Mouse (Mus musculus): ENCODE measurements around the gene Phldb2. TPM values are rescaled to one million over a fixed set of nuclear protein-coding genes. Genes with fewer than 3 reads are reported as not detected.

Gene Phldb2
- total RNA-seq, 2 experiments from 2014 or later: 8.0 to 8.5 TPM

- DNase-seq (ENCODE audit: low spot score in 2 of 2): no peak
Measured at GRCm38 (mm10) chr16:45842440-45842839, 111.0 kb downstream of the Phldb2 start.

- DNase-seq (ENCODE audit: low spot score in 2 of 2): no peak
Measured at GRCm38 (mm10) chr16:45841806-45842205, 111.6 kb downstream of the Phldb2 start.

GRCm38 (mm10) chr16:45841016-45841415 lies 112.4 kb downstream of the Phldb2 start:
- DNase-seq (ENCODE audit: low spot score in 2 of 2): no peak

- DNase-seq (ENCODE audit: low spot score in 2 of 2): no peak
Measured at GRCm38 (mm10) chr16:45837541-45838342, 115.7 kb downstream of the Phldb2 start.

- no peak for DNase-seq (ENCODE audit: low spot score in 2 of 2)
Measured at GRCm38 (mm10) chr16:45832747-45833108, 120.7 kb downstream of the Phldb2 start.

GRCm38 (mm10) chr16:45832061-45832746 lies 121.2 kb downstream of the Phldb2 start:
- no peak for DNase-seq (ENCODE audit: low spot score in 2 of 2)

GRCm38 (mm10) chr16:45831094-45831872 lies 122.1 kb downstream of the Phldb2 start:
- no peak for DNase-seq (ENCODE audit: low spot score in 2 of 2)

- no peak for DNase-seq (ENCODE audit: low spot score in 2 of 2)
Measured at GRCm38 (mm10) chr16:45830096-45830866, 123.1 kb downstream of the Phldb2 start.

GRCm38 (mm10) chr16:45825309-45825708 lies 128.1 kb downstream of the Phldb2 start:
- DNase-seq (ENCODE audit: low spot score in 2 of 2): no peak

- no peak for DNase-seq (ENCODE audit: low spot score in 2 of 2)
Measured at GRCm38 (mm10) chr16:45824025-45824424, 129.4 kb downstream of the Phldb2 start.

- no peak for DNase-seq (ENCODE audit: low spot score in 2 of 2)
Measured at GRCm38 (mm10) chr16:45819911-45820310, 133.5 kb downstream of the Phldb2 start.

GRCm38 (mm10) chr16:45817795-45818194 lies 135.6 kb downstream of the Phldb2 start:
- DNase-seq (ENCODE audit: low spot score in 2 of 2): no peak

GRCm38 (mm10) chr16:45816670-45817069 lies 136.7 kb downstream of the Phldb2 start:
- DNase-seq (ENCODE audit: low spot score in 2 of 2): peak in 1 of 2 experiments; percentile 22

GRCm38 (mm10) chr16:45814611-45815010 lies 138.8 kb downstream of the Phldb2 start:
- no peak for DNase-seq (ENCODE audit: low spot score in 2 of 2)

- no peak for DNase-seq (ENCODE audit: low spot score in 2 of 2)
Measured at GRCm38 (mm10) chr16:45811788-45812187, 141.6 kb downstream of the Phldb2 start.

GRCm38 (mm10) chr16:45810829-45811326 lies 142.5 kb downstream of the Phldb2 start:
- DNase-seq (ENCODE audit: low spot score in 2 of 2): peak; percentile 29 to 53

- no peak for DNase-seq (ENCODE audit: low spot score in 2 of 2)
Measured at GRCm38 (mm10) chr16:45810155-45810554, 143.2 kb downstream of the Phldb2 start.

- no peak for DNase-seq (ENCODE audit: low spot score in 2 of 2)
Measured at GRCm38 (mm10) chr16:45804708-45805107, 148.7 kb downstream of the Phldb2 start.

GRCm38 (mm10) chr16:45800406-45800805 lies 153.0 kb downstream of the Phldb2 start:
- DNase-seq (ENCODE audit: low spot score in 2 of 2): no peak

- no peak for DNase-seq (ENCODE audit: low spot score in 2 of 2)
Measured at GRCm38 (mm10) chr16:45799150-45799549, 154.2 kb downstream of the Phldb2 start.

GRCm38 (mm10) chr16:45798591-45798990 lies 154.8 kb downstream of the Phldb2 start:
- no peak for DNase-seq (ENCODE audit: low spot score in 2 of 2)

All from left cerebral cortex, adult 18-20 months (tissue).